Mouse (Mus musculus) erythroblast, embryonic 14.5 days (primary cell): ENCODE data around the gene Ano2.

Experiments
- GATA1 ChIP-seq: IDR thresholded peaks from 2 replicates; pipeline ENCODE4 v1.6.1; 2012; ENCODE audit warnings: low read length, inconsistent platforms, mixed read lengths
- TAL1 ChIP-seq: IDR thresholded peaks from 3 replicates; pipeline ENCODE4 v1.6.1; 2012; ENCODE audit warnings: low read length, inconsistent platforms, mixed read lengths

DNA sequence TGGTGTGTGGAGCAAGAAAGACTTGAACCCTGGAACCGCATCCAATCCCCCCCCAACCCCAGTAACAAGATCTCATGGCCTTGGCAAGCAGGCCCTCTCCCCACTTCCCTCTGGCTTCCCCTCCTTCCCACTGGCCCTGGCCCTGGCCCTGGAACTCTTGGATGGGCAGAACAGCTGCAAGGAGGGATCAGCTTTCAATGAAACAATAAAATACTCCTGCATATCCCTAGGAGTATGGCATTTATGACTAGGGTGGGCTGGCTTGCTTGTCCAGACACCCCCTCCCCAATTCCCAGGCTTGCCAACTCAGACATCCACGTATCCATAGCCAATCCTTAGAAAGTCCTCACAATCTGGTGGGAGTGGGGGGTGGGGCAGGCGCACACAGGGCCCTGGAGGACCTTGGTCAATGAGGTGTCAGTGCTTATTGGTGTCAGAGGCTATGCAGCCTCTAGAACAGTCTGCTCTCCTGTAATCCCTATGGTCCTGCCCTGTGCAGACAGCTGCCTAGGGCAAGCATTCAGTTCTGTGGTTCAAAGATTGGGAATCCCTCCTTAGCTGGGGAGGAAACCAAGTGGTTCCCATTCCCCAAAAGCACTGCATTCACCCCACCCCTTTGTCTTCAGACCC is 396.2 kb downstream of the Ano2 start:
- TF ChIP-seq GATA1: no peak
- no peak for TF ChIP-seq TAL1
